Mouse (Mus musculus): ENCODE data around the gene Fosl1.

Gene Fosl1

GRCm38 (mm10) chr19:5456922-5457745, 9.8 kb downstream of the Fosl1 start:
- DNase-seq (ENCODE audit: low read depth, low spot score), result peak; percentile 87

- DNase-seq (ENCODE audit: low read depth, low spot score), result no peak
Observed at GRCm38 (mm10) chr19:5457746-5458442, 10.5 kb downstream of the Fosl1 start, which contains the start of gene Ccdc85b. Gene Ccdc85b, minus strand, starts transcription at chr19:5457894.

GRCm38 (mm10) chr19:5459019-5459418, 11.7 kb downstream of the Fosl1 start:
- DNase-seq (ENCODE audit: low read depth, low spot score), result no peak

- no peak for DNase-seq (ENCODE audit: low read depth, low spot score)
Observed at GRCm38 (mm10) chr19:5459896-5460295, 12.5 kb downstream of the Fosl1 start.

GRCm38 (mm10) chr19:5460465-5460911, 13.1 kb downstream of the Fosl1 start, which contains the start of gene Fibp:
Gene Fibp, plus strand, starts transcription at chr19:5460615.
- peak; percentile 82 for DNase-seq (ENCODE audit: low read depth, low spot score)

- no peak for DNase-seq (ENCODE audit: low read depth, low spot score)
Observed at GRCm38 (mm10) chr19:5461411-5461810, 14.1 kb downstream of the Fosl1 start.

- DNase-seq (ENCODE audit: low read depth, low spot score), result no peak
Observed at GRCm38 (mm10) chr19:5463212-5463611, 15.9 kb downstream of the Fosl1 start.

GRCm38 (mm10) chr19:5463791-5464562, 16.6 kb downstream of the Fosl1 start:
- DNase-seq (ENCODE audit: low read depth, low spot score), result no peak

GRCm38 (mm10) chr19:5465037-5465436, 17.7 kb downstream of the Fosl1 start:
- DNase-seq (ENCODE audit: low read depth, low spot score), result no peak

GRCm38 (mm10) chr19:5466916-5467500, 19.7 kb downstream of the Fosl1 start:
- no peak for DNase-seq (ENCODE audit: low read depth, low spot score)

GRCm38 (mm10) chr19:5468374-5468773, 21.0 kb downstream of the Fosl1 start, which contains the start of gene Ctsw:
Gene Ctsw, minus strand, starts transcription at chr19:5468507.
- DNase-seq (ENCODE audit: low read depth, low spot score), result no peak

- DNase-seq (ENCODE audit: low read depth, low spot score), result no peak
Observed at GRCm38 (mm10) chr19:5471846-5472245, 24.5 kb downstream of the Fosl1 start.

- no peak for DNase-seq (ENCODE audit: low read depth, low spot score)
Observed at GRCm38 (mm10) chr19:5472857-5473256, 25.5 kb downstream of the Fosl1 start.

GRCm38 (mm10) chr19:5473720-5474119, 26.4 kb downstream of the Fosl1 start, which contains the start of gene Efemp2:
Gene Efemp2, plus strand, starts transcription at chr19:5473954.
- peak; percentile 47 for DNase-seq (ENCODE audit: low read depth, low spot score)

GRCm38 (mm10) chr19:5474281-5475068, 27.1 kb downstream of the Fosl1 start:
- no peak for DNase-seq (ENCODE audit: low read depth, low spot score)

GRCm38 (mm10) chr19:5475069-5475714, 27.8 kb downstream of the Fosl1 start:
- no peak for DNase-seq (ENCODE audit: low read depth, low spot score)

- DNase-seq (ENCODE audit: low read depth, low spot score), result no peak
Observed at GRCm38 (mm10) chr19:5477004-5477667, 29.8 kb downstream of the Fosl1 start.

GRCm38 (mm10) chr19:5477668-5478300, 30.4 kb downstream of the Fosl1 start:
- no peak for DNase-seq (ENCODE audit: low read depth, low spot score)

- DNase-seq (ENCODE audit: low read depth, low spot score), result no peak
Observed at GRCm38 (mm10) chr19:5480016-5480415, 32.7 kb downstream of the Fosl1 start.

Measured in retina, postnatal 7 days (tissue).